Mouse (Mus musculus) testis, postnatal 14 days (tissue): ENCODE results near the gene P2rx6.
"Not testable (repeated sequence)": the region's sequence is repeated elsewhere in the genome, so short reads cannot be mapped to it uniquely, and the experiment has no call there.

ENCODE experiments used
- DNase-seq: peaks from one replicate; pipeline ENCODE4 v3.0.0; 2021; ENCODE audit warnings: low spot score

The P2rx6 gene

GRCm38 (mm10) chr16:17561751-17562208 lies at the start of gene P2rx6:
Gene P2rx6, plus strand, starts transcription at chr16:17561885.
- no peak for DNase-seq

- DNase-seq: no peak
These were observed 42.8 kb upstream of the P2rx6 start for GRCm38 (mm10) chr16:17518910-17519309.

- no peak for DNase-seq
These were observed 37.5 kb upstream of the P2rx6 start for GRCm38 (mm10) chr16:17524156-17524555.

- DNase-seq: no peak
These were observed 36.2 kb upstream of the P2rx6 start for GRCm38 (mm10) chr16:17525524-17525923.

GRCm38 (mm10) chr16:17526223-17526622 lies 35.5 kb upstream of the P2rx6 start:
- no peak for DNase-seq

GRCm38 (mm10) chr16:17527606-17528005 lies 34.1 kb upstream of the P2rx6 start:
- no peak for DNase-seq

GRCm38 (mm10) chr16:17528276-17528675 lies 33.4 kb upstream of the P2rx6 start:
- DNase-seq: no peak

GRCm38 (mm10) chr16:17529981-17530586 lies 31.6 kb upstream of the P2rx6 start:
- DNase-seq: no peak

GRCm38 (mm10) chr16:17530640-17531288 lies 30.9 kb upstream of the P2rx6 start, which contains the start of gene Thap7:
Gene Thap7, minus strand, starts transcription at chr16:17531136.
- DNase-seq: peak; percentile 96

GRCm38 (mm10) chr16:17532271-17532670 lies 29.4 kb upstream of the P2rx6 start:
- no peak for DNase-seq

GRCm38 (mm10) chr16:17532676-17533329 lies 28.9 kb upstream of the P2rx6 start:
- no peak for DNase-seq

- DNase-seq: no peak
These were observed 25.1 kb upstream of the P2rx6 start for GRCm38 (mm10) chr16:17536584-17536983.

GRCm38 (mm10) chr16:17542632-17543031 lies 19.1 kb upstream of the P2rx6 start:
- no peak for DNase-seq

- no peak for DNase-seq
These were observed 8.8 kb upstream of the P2rx6 start for GRCm38 (mm10) chr16:17552837-17553236.

- peak; percentile 50 for DNase-seq
These were observed 7.6 kb upstream of the P2rx6 start for GRCm38 (mm10) chr16:17553910-17554685.

GRCm38 (mm10) chr16:17554702-17555101 lies 7.0 kb upstream of the P2rx6 start:
- DNase-seq: not testable (repeated sequence)

GRCm38 (mm10) chr16:17556180-17556579 lies 5.5 kb upstream of the P2rx6 start:
- no peak for DNase-seq

- DNase-seq: no peak
These were observed 4.8 kb upstream of the P2rx6 start for GRCm38 (mm10) chr16:17556907-17557306.

- peak; percentile 54 for DNase-seq
These were observed 3.7 kb upstream of the P2rx6 start for GRCm38 (mm10) chr16:17557947-17558480.

GRCm38 (mm10) chr16:17558811-17559210 lies 2.9 kb upstream of the P2rx6 start:
- no peak for DNase-seq

- DNase-seq: no peak
These were observed 2.2 kb upstream of the P2rx6 start for GRCm38 (mm10) chr16:17559396-17560027.
